Mouse (Mus musculus) kidney, embryonic 14.5 days (tissue): Measurements from ENCODE around the gene Agbl3. TPM values are rescaled to one million over a fixed set of nuclear protein-coding genes. Genes with fewer than 3 reads are reported as not detected.
A peak's percentile ranks its signal among the peaks of the same experiment; 100 is the strongest.

ENCODE experiments used
- ATAC-seq: fragments of 200-750 bp; cut with Nextera tagmentation; 2 replicates; pipeline ENCODE4 v1.8.0; 2017; ENCODE audit warnings: moderate number of reproducible peaks, mild to moderate bottlenecking, moderate TSS enrichment, moderate library complexity; ENCODE audit not compliant: low FRiP score, low TSS enrichment
- H3K27ac ChIP-seq: fragments of 300-500 bp; sonication (generic); 2 replicates; pipeline ENCODE4 v1.5.1; 2014; ENCODE audit warnings: low read depth, mild to moderate bottlenecking, low read length, moderate library complexity, mixed read lengths
- H3K27me3 ChIP-seq: fragments of 300-500 bp; sonication (generic); 2 replicates; pipeline ENCODE4 v1.6.1; 2014; ENCODE audit warnings: mild to moderate bottlenecking, low read length; ENCODE audit not compliant: control insufficient read depth, insufficient read depth
- H3K36me3 ChIP-seq: fragments of 300-500 bp; sonication (generic); 2 replicates; pipeline ENCODE4 v1.6.1; 2014; ENCODE audit warnings: low read length, mixed read lengths; ENCODE audit not compliant: control insufficient read depth, insufficient read depth
- H3K4me1 ChIP-seq: fragments of 300-500 bp; sonication (generic); 2 replicates; pipeline ENCODE4 v1.6.1; 2014; ENCODE audit warnings: low read length, mixed read lengths; ENCODE audit not compliant: control insufficient read depth, insufficient read depth
- H3K4me2 ChIP-seq: fragments of 300-500 bp; sonication (generic); replicated peaks from 2 replicates; pipeline ENCODE4 v1.6.1; 2014; ENCODE audit warnings: low read depth, mild to moderate bottlenecking, low read length
- H3K4me3 ChIP-seq: fragments of 300-500 bp; sonication (generic); 2 replicates; pipeline ENCODE4 v1.5.1; 2014; ENCODE audit warnings: mild to moderate bottlenecking, low read length
- H3K9ac ChIP-seq: fragments of 300-500 bp; sonication (generic); 2 replicates; pipeline ENCODE4 v1.6.1; 2014; ENCODE audit warnings: low read depth, mild to moderate bottlenecking, low read length, moderate library complexity
- H3K9me3 ChIP-seq: fragments of 300-500 bp; sonication (generic); 2 replicates; pipeline ENCODE4 v1.6.1; 2016; ENCODE audit warnings: low read length; ENCODE audit not compliant: control insufficient read depth
- WGBS: fragments of 180-500 bp; shearing (Covaris S2); extraction: QIAGEN DNeasy Blood & Tissue Kit; methylation state at CpG from one replicate; pipeline ENCODE4 v1.1.7; 2014; 5-methylcytosine and 5-hydroxymethylcytosine counted together
- polyA plus RNA-seq: library from polyadenylated mRNA; unstranded; fragments of >200 nt; fragmentation: Nextera tagmentation; extraction: Ambion mirVana; gene quantifications from 2 replicates; pipeline ENCODE4 v1.2.1, GENCODE M21; 2014

The Agbl3 gene
- polyA plus RNA-seq, 1 experiment from 2014 or later = 6.2 TPM

DNA sequence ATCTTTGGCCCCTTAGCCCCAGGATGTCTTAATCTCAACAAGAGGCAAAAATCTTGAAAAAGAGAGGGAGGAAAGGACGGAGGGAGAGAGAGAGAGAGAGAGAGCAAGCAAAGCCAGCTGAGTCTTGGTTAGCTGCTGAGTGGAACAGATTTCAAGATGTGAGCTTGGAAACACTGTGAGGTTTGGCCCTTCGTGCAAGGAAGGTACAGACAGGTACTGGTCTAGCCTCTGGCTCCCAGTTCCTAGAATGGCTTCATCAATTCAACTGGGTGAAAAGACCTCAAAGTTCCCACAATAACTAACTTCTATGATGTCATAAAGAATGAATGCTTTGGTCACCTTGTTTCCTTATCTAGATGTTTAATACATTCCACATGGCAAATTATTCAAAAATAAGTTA, 3.1 kb upstream of the Agbl3 start:
- no peaks in the 10 kb centered on the region for H3K27me3 ChIP-seq
- H3K27ac ChIP-seq = no peak overlapping the region
- H3K4me2 ChIP-seq = no peak overlapping the region
- H3K36me3 ChIP-seq = peaks cover 6% of the 10 kb centered on the region; the same call in 1 of the 2 replicates
- 88% methylated on average over 2 of the region's 2 CpGs for WGBS
- H3K4me1 ChIP-seq = no peaks in the 10 kb centered on the region
- H3K9ac ChIP-seq = no peak overlapping the region
- H3K9me3 ChIP-seq = no peaks in the 10 kb centered on the region
- H3K4me3 ChIP-seq = no peak overlapping the region
- no peak for ATAC-seq

DNA sequence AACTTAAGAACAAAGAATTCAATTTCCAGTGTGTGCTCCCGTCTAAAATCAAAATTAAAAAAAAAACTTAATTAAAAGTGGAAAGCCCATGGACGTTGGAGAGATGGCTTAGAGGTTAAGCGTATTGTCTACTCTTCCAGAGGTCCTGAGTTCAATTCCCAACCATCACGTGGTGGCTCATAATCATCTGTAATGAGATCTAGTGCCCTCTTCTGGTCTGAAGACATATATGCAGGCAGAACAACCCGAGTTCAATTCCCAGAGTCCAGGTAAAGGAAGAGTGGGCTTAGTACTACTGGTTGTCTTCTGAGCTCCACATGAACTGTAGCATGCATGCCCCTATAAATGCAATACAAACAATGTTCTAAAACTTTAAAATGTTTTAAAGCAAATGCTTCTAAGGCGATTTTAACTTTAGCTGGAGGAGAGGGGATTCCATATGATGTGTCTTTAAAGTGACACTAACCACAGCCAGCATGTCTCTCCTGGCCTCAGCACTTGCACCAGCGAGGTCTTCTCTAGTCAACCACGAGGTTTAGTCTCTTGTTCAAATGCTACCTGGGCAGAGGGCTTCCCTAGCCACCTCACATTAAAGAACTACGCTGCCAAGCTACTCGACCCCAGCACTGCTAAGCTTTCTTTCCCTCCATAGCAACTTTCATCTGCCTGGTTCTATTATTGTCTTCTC, 2.1 kb upstream of the Agbl3 start:
- no peak overlapping the region for H3K4me3 ChIP-seq
- H3K9me3 ChIP-seq = no peaks in the 10 kb centered on the region
- H3K36me3 ChIP-seq = peaks cover 3% of the 10 kb centered on the region; the same call in 1 of the 2 replicates
- H3K4me1 ChIP-seq = no peaks in the 10 kb centered on the region
- 79% methylated on average over 10 of the region's 10 CpGs for WGBS
- no peak overlapping the region for H3K9ac ChIP-seq
- no peak for ATAC-seq
- H3K27me3 ChIP-seq = no peaks in the 10 kb centered on the region
- no peak overlapping the region for H3K4me2 ChIP-seq
- H3K27ac ChIP-seq = no peak overlapping the region

DNA sequence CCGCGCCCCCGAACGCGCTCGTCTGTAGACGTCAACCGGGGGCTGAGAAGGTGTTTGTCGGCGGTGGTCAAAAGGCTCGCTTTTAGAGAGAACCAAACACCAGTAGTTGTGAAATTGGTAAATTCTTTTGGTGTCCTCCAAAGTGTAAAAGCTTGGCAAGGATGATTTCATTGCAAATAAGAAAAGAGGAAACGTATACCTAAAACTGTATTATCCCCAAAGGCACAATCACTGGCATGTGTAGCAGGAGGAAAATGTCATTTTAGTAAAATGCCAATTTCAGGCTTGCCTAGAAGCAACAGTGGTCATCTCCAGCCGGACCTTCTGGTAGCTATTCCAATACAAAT, 684 bp downstream of the Agbl3 start:
- Histone ChIP-seq H3K4me3 (peak overlapping the region; percentile 67), H3K4me1 (no peaks in the 10 kb centered on the region), H3K4me2 (peak overlapping the region; percentile 75), H3K9me3 (no peaks in the 10 kb centered on the region), H3K9ac (peak overlapping the region; percentile 88), H3K27ac (peak overlapping the region; percentile 91), H3K27me3 (no peaks in the 10 kb centered on the region), H3K36me3 (no peaks in the 10 kb centered on the region)
- no peak for ATAC-seq
- 4% methylated on average over 13 of the region's 13 CpGs for WGBS

DNA sequence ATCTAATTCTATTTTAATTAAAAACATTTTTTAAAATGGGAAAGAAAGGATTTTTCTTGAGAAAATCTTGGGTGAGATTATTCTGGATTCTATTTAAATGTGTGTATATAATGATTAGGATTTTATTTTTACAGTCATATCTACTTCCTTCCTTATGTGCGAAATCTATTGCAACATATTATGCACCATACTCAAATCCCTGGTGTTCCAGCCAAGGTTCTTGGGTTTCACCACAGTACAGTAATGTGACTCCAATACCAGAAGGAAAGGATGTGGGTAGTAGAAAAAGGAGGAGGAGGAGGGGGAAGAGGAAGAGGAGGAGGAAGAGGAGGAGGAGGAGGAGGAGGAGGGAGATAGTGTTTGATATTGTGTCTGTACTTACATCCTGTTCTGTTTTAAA, 2.3 kb downstream of the Agbl3 start:
- Histone ChIP-seq H3K4me1 (no peaks in the 10 kb centered on the region), H3K36me3 (no peaks in the 10 kb centered on the region), H3K27me3 (no peaks in the 10 kb centered on the region), H3K9ac (no peak overlapping the region), H3K4me3 (no peak overlapping the region), H3K4me2 (no peak overlapping the region), H3K9me3 (no peaks in the 10 kb centered on the region), H3K27ac (no peak overlapping the region)
- no peak for ATAC-seq
- WGBS = 92% methylated on average over 1 of the region's 1 CpGs

DNA sequence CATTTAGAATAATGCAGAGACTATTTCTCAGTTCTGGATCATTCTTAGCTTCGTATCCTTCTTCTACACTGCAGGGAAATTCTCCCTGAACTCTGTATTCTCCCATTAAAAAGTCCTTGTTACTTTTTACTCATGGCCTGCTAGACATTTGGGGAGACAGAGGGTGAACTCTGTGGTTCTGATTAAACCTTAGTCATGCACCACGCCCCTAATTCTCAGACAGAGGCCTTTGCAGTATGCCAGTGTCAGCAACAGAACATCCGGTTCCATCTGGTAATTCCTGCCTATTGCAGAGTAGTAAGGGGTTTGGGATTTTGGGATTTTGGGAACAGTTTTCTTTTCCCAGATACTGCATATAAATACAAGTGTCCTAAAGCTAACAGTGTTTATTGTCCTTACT, 16.6 kb downstream of the Agbl3 start:
- ATAC-seq = no peak
- 86% methylated on average over 3 of the region's 3 CpGs for WGBS

DNA sequence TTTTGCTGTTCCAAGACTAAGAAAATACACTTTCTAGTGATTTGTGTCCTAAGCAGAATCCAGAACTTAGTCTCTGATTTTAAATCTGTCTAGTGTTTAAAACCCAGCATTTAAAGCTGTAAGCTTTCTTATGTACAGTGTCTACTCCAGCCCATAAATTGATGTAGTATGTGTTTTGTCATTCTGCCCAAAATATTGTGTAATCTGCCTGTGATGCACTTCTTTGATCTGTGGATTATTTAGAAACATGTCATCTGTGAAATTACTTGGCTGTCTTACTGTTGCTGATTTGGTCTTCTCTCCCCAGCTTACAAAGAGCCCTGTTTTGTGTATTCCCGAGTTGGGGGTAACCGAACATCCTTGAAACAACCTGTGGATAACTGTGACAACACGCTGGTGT, 17.7 kb downstream of the Agbl3 start:
- no peaks in the 10 kb centered on the region for H3K4me1 ChIP-seq
- H3K36me3 ChIP-seq = no peaks in the 10 kb centered on the region
- no peaks in the 10 kb centered on the region for H3K27me3 ChIP-seq
- no peak overlapping the region for H3K27ac ChIP-seq
- ATAC-seq = no peak
- 87% methylated on average over 3 of the region's 3 CpGs for WGBS
- no peak overlapping the region for H3K4me2 ChIP-seq
- no peaks in the 10 kb centered on the region for H3K9me3 ChIP-seq
- H3K9ac ChIP-seq = no peak overlapping the region
- no peak overlapping the region for H3K4me3 ChIP-seq

More for the DNA sequence above, 16.6 kb downstream of the Agbl3 start:
- no peaks in the 10 kb centered on the region for H3K9me3 ChIP-seq
- no peak overlapping the region for H3K9ac ChIP-seq
- no peaks in the 10 kb centered on the region for H3K4me1 ChIP-seq
- H3K27me3 ChIP-seq = no peaks in the 10 kb centered on the region
- H3K36me3 ChIP-seq = no peaks in the 10 kb centered on the region
- no peak overlapping the region for H3K4me3 ChIP-seq
- H3K4me2 ChIP-seq = no peak overlapping the region
- H3K27ac ChIP-seq = no peak overlapping the region

DNA sequence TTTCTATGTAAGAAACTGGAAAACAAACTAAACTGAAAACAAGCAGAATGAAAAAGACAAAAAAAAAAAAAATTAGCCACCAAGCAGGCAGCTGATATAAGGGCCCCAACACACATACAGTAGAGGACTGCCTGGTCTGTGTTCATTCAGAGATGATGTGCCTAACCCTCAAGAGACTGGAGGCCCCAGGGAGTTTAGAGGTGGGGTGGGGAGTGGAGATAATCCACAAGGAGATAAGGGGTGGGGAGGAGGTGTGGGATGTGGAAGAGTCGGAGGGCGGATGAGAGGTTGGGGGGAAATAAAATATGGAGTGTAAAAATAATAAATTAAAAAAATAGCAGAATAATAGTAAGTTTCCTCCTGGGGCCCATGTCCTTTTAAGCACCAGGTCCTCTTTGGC, 25.4 kb downstream of the Agbl3 start:
- H3K36me3 ChIP-seq = no peaks in the 10 kb centered on the region
- no peaks in the 10 kb centered on the region for H3K4me1 ChIP-seq
- no peak for ATAC-seq
- WGBS = 83% methylated on average over 2 of the region's 2 CpGs
- H3K9ac ChIP-seq = no peak overlapping the region
- no peak overlapping the region for H3K4me3 ChIP-seq
- H3K9me3 ChIP-seq = no peaks in the 10 kb centered on the region
- H3K27ac ChIP-seq = no peak overlapping the region
- no peaks in the 10 kb centered on the region for H3K27me3 ChIP-seq
- no peak overlapping the region for H3K4me2 ChIP-seq

DNA sequence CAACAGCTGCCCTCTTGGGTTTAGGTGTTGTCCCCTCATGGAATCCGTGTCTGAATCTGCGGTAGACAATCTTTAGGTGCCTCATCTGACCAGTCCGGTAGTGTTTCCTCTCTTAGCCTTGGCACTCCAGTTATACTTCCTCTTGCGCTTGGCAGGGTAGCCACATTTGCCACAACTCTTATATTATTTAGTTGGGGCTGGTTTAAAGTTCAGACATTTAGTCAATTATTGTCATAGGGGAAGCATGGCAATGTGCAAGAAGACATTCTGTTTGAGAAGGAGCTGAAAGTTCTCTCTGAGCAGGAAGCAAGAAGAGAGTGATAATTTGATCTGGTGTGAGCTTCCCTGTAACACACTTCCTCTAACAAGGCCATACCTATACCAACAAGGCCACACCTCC, 30.4 kb downstream of the Agbl3 start:
- WGBS = 90% methylated on average over 4 of the region's 4 CpGs
- Histone ChIP-seq H3K27ac (no peak overlapping the region), H3K27me3 (no peaks in the 10 kb centered on the region), H3K9ac (no peak overlapping the region), H3K36me3 (no peaks in the 10 kb centered on the region), H3K4me2 (no peak overlapping the region), H3K4me1 (no peaks in the 10 kb centered on the region), H3K4me3 (no peak overlapping the region), H3K9me3 (no peaks in the 10 kb centered on the region)
- no peak for ATAC-seq

DNA sequence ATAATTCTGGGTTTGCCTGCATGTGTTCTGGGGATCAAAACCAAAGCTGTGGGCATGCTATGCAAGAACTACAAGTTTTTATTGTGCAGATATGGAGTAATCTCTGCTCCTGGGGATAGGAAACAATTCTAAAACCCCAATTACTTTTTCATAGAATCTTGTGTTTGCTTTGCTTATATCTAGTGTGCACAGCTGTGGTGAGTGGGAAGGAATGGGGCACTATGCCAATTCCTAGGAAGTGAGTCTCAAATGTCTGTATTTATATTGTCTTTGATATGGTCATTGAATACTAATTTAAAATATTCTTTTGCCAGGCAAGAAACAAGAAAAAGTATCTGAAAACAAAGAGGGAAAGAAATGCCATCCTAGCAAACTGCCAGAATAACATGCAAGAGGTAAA, 44.2 kb downstream of the Agbl3 start:
- H3K4me2 ChIP-seq = no peak overlapping the region
- no peak overlapping the region for H3K27ac ChIP-seq
- no peak for ATAC-seq
- H3K4me3 ChIP-seq = no peak overlapping the region
- no peaks in the 10 kb centered on the region for H3K9me3 ChIP-seq
- H3K27me3 ChIP-seq = no peaks in the 10 kb centered on the region
- H3K4me1 ChIP-seq = no peaks in the 10 kb centered on the region
- H3K9ac ChIP-seq = no peak overlapping the region
- no peaks in the 10 kb centered on the region for H3K36me3 ChIP-seq
